Mouse (Mus musculus) embryonic facial prominence, embryonic 11.5 days (tissue): ENCODE data around the gene Wipf3. TPM values are rescaled to one million over a fixed set of nuclear protein-coding genes. Genes with fewer than 3 reads are reported as not detected.

Experiments
- ATAC-seq: fragments of 200-750 bp; cut with Nextera tagmentation; replicated peaks from 2 replicates; pipeline ENCODE4 v1.8.0; 2017; ENCODE audit warnings: low read depth; ENCODE audit not compliant: insufficient number of reproducible peaks, low FRiP score, low TSS enrichment
- DNase-seq: peaks from one replicate; pipeline ENCODE4 v3.0.0-alpha.2; 2015; ENCODE audit warnings: low spot score
- H3K27ac ChIP-seq: fragments of 300-500 bp; sonication (generic); replicated peaks from 2 replicates; pipeline ENCODE4 v1.5.1; 2014; ENCODE audit warnings: mild to moderate bottlenecking, low read depth, low read length, control low read depth
- H3K27me3 ChIP-seq: fragments of 300-500 bp; sonication (generic); 2 replicates; pipeline ENCODE4 v1.6.1; 2014; ENCODE audit warnings: mild to moderate bottlenecking, low read length, moderate library complexity, mixed read lengths; ENCODE audit not compliant: control insufficient read depth, insufficient read depth
- H3K36me3 ChIP-seq: fragments of 300-500 bp; sonication (generic); replicated peaks from 2 replicates; pipeline ENCODE4 v1.6.1; 2014; ENCODE audit warnings: low read depth, mild to moderate bottlenecking, low read length, moderate library complexity, mixed read lengths; ENCODE audit not compliant: control insufficient read depth, insufficient read depth
- H3K4me1 ChIP-seq: fragments of 300-500 bp; sonication (generic); 2 replicates; pipeline ENCODE4 v1.6.1; 2014; ENCODE audit warnings: low read length, mixed read lengths; ENCODE audit not compliant: control insufficient read depth, insufficient read depth
- H3K4me2 ChIP-seq: fragments of 300-500 bp; sonication (generic); 2 replicates; pipeline ENCODE4 v1.6.1; 2014; ENCODE audit warnings: low read depth, mild to moderate bottlenecking, control low read depth, low read length, moderate library complexity
- H3K4me3 ChIP-seq: fragments of 300-500 bp; sonication (generic); 2 replicates; pipeline ENCODE4 v1.5.1; 2014; ENCODE audit warnings: low read depth, low read length, control low read depth
- H3K9ac ChIP-seq: fragments of 300-500 bp; sonication (generic); replicated peaks from 2 replicates; pipeline ENCODE4 v1.6.1; 2014; ENCODE audit warnings: mild to moderate bottlenecking, control low read depth, low read length
- H3K9me3 ChIP-seq: fragments of 300-500 bp; sonication (generic); replicated peaks from 2 replicates; pipeline ENCODE4 v1.6.1; 2016; ENCODE audit warnings: mild to moderate bottlenecking, low read length, inconsistent platforms, mixed read lengths; ENCODE audit not compliant: control insufficient read depth
- WGBS: fragments of 180-500 bp; shearing (Covaris S2); extraction: QIAGEN DNeasy Blood & Tissue Kit; methylation state at CpG from one replicate; pipeline ENCODE4 v1.1.7; 2014; 5-methylcytosine and 5-hydroxymethylcytosine counted together
- polyA plus RNA-seq: library from polyadenylated mRNA; unstranded; fragments of >200 nt; fragmentation: Nextera tagmentation; extraction: Ambion mirVana; gene quantifications from 2 replicates; pipeline ENCODE4 v1.2.1, GENCODE M21; 2014

Gene Wipf3
- polyA plus RNA-seq, 1 experiment from 2014 or later: 0.90 TPM

- ATAC-seq (no peak), DNase-seq (no peak)
- Histone ChIP-seq H3K36me3 (no peaks in the 10 kb centered on the region), H3K27me3 (peaks cover 6% of the 10 kb centered on the region; the same call in 1 of the 2 replicates), H3K27ac (no peak overlapping the region), H3K4me2 (no peak overlapping the region), H3K4me1 (no peaks in the 10 kb centered on the region), H3K9me3 (no peaks in the 10 kb centered on the region), H3K4me3 (no peak overlapping the region), H3K9ac (no peak overlapping the region)
- 69% methylated on average over 13 of the region's 13 CpGs for WGBS
Observed at GRCm38 (mm10) chr6:54432806-54433545, 3.6 kb downstream of the Wipf3 start.

GRCm38 (mm10) chr6:54434171-54434570 is 4.8 kb downstream of the Wipf3 start:
- Histone ChIP-seq H3K27me3 (peaks cover 6% of the 10 kb centered on the region; the same call in 1 of the 2 replicates), H3K4me1 (no peaks in the 10 kb centered on the region), H3K4me2 (no peak overlapping the region), H3K9me3 (no peaks in the 10 kb centered on the region), H3K4me3 (no peak overlapping the region), H3K9ac (no peak overlapping the region), H3K36me3 (no peaks in the 10 kb centered on the region), H3K27ac (no peak overlapping the region)
- DNase-seq: no peak
- WGBS: 60% methylated on average over 2 of the region's 2 CpGs
- ATAC-seq: no peak

- no peak overlapping the region for H3K9ac ChIP-seq
- H3K27me3 ChIP-seq: no peaks in the 10 kb centered on the region; the same call in 1 of the 2 replicates
- no peaks in the 10 kb centered on the region for H3K4me1 ChIP-seq
- WGBS: 21% methylated on average over 7 of the region's 7 CpGs
- no peak overlapping the region for H3K4me3 ChIP-seq
- H3K4me2 ChIP-seq: no peak overlapping the region
- ATAC-seq (no peak), DNase-seq (no peak)
- no peak overlapping the region for H3K27ac ChIP-seq
- H3K36me3 ChIP-seq: no peaks in the 10 kb centered on the region
- H3K9me3 ChIP-seq: no peaks in the 10 kb centered on the region
Observed at GRCm38 (mm10) chr6:54435663-54436062, 6.3 kb downstream of the Wipf3 start.

GRCm38 (mm10) chr6:54436286-54436685 is 6.9 kb downstream of the Wipf3 start:
- no peaks in the 10 kb centered on the region; the same call in 1 of the 2 replicates for H3K27me3 ChIP-seq
- H3K9ac ChIP-seq: no peak overlapping the region
- H3K27ac ChIP-seq: no peak overlapping the region
- no peak for ATAC-seq
- H3K4me1 ChIP-seq: no peaks in the 10 kb centered on the region
- H3K4me2 ChIP-seq: no peak overlapping the region
- DNase-seq: no peak
- WGBS: 72% methylated on average over 5 of the region's 5 CpGs
- no peaks in the 10 kb centered on the region for H3K36me3 ChIP-seq
- H3K4me3 ChIP-seq: no peak overlapping the region
- no peaks in the 10 kb centered on the region for H3K9me3 ChIP-seq

- Histone ChIP-seq H3K4me2 (no peak overlapping the region), H3K9ac (no peak overlapping the region), H3K27me3 (no peaks in the 10 kb centered on the region), H3K4me1 (no peaks in the 10 kb centered on the region), H3K27ac (no peak overlapping the region), H3K36me3 (no peaks in the 10 kb centered on the region), H3K4me3 (no peak overlapping the region), H3K9me3 (no peaks in the 10 kb centered on the region)
- no peak for ATAC-seq
- WGBS: 71% methylated on average over 4 of the region's 4 CpGs
- DNase-seq: no peak
Observed at GRCm38 (mm10) chr6:54438510-54438909, 9.1 kb downstream of the Wipf3 start.

- no peaks in the 10 kb centered on the region for H3K36me3 ChIP-seq
- no peak for DNase-seq
- H3K9me3 ChIP-seq: no peaks in the 10 kb centered on the region
- no peaks in the 10 kb centered on the region for H3K4me1 ChIP-seq
- no peak overlapping the region for H3K4me3 ChIP-seq
- no peak overlapping the region for H3K27ac ChIP-seq
- no peak overlapping the region for H3K9ac ChIP-seq
- H3K27me3 ChIP-seq: no peaks in the 10 kb centered on the region
- ATAC-seq: no peak
- no peak overlapping the region for H3K4me2 ChIP-seq
- 91% methylated on average over 6 of the region's 6 CpGs for WGBS
Observed at GRCm38 (mm10) chr6:54440658-54441057, 11.3 kb downstream of the Wipf3 start.

GRCm38 (mm10) chr6:54443657-54444056 is 14.3 kb downstream of the Wipf3 start:
- no peaks in the 10 kb centered on the region for H3K4me1 ChIP-seq
- WGBS: 69% methylated on average over 4 of the region's 4 CpGs
- H3K9ac ChIP-seq: no peak overlapping the region
- no peaks in the 10 kb centered on the region for H3K36me3 ChIP-seq
- H3K27ac ChIP-seq: no peak overlapping the region
- no peak overlapping the region for H3K4me2 ChIP-seq
- no peaks in the 10 kb centered on the region for H3K9me3 ChIP-seq
- DNase-seq (no peak), ATAC-seq (no peak)
- H3K27me3 ChIP-seq: no peaks in the 10 kb centered on the region
- H3K4me3 ChIP-seq: no peak overlapping the region

- no peak overlapping the region for H3K27ac ChIP-seq
- no peaks in the 10 kb centered on the region for H3K9me3 ChIP-seq
- no peak overlapping the region for H3K9ac ChIP-seq
- ATAC-seq (no peak), DNase-seq (no peak)
- H3K4me2 ChIP-seq: no peak overlapping the region
- H3K36me3 ChIP-seq: no peaks in the 10 kb centered on the region
- H3K4me1 ChIP-seq: no peaks in the 10 kb centered on the region
- 58% methylated on average over 7 of the region's 7 CpGs for WGBS
- H3K27me3 ChIP-seq: no peaks in the 10 kb centered on the region
- H3K4me3 ChIP-seq: no peak overlapping the region
Observed at GRCm38 (mm10) chr6:54444086-54444485, 14.7 kb downstream of the Wipf3 start.
